Mouse (Mus musculus) lung, embryonic 15.5 days (tissue): ENCODE data around the gene Pafah1b3. TPM values are rescaled to one million over a fixed set of nuclear protein-coding genes. Genes with fewer than 3 reads are reported as not detected.
"Not testable (repeated sequence)": the region's sequence is repeated elsewhere in the genome, so short reads cannot be mapped to it uniquely, and the experiment has no call there.

Experiments
- ATAC-seq: fragments of 200-750 bp; cut with Nextera tagmentation; 2 replicates; pipeline ENCODE4 v1.8.0; 2017; ENCODE audit warnings: moderate number of reproducible peaks, borderline replicate concordance; ENCODE audit not compliant: low FRiP score, low TSS enrichment; ENCODE audit errors: extremely low read depth
- H3K27ac ChIP-seq: fragments of 300-500 bp; sonication (generic); 2 replicates; pipeline ENCODE4 v1.5.1; 2015; ENCODE audit warnings: moderate library complexity, mild to moderate bottlenecking, inconsistent platforms
- H3K27me3 ChIP-seq: fragments of 300-500 bp; sonication (generic); 2 replicates; pipeline ENCODE4 v1.6.1; 2015; ENCODE audit warnings: inconsistent platforms
- H3K36me3 ChIP-seq: fragments of 300-500 bp; sonication (generic); 2 replicates; pipeline ENCODE4 v1.6.1; 2015; ENCODE audit warnings: inconsistent platforms
- H3K4me1 ChIP-seq: fragments of 300-500 bp; sonication (generic); 2 replicates; pipeline ENCODE4 v1.6.1; 2015; ENCODE audit warnings: inconsistent platforms
- H3K4me2 ChIP-seq: fragments of 300-500 bp; sonication (generic); 2 replicates; pipeline ENCODE4 v1.6.1; 2015; ENCODE audit warnings: inconsistent platforms, mild to moderate bottlenecking, moderate library complexity
- H3K4me3 ChIP-seq: fragments of 300-500 bp; sonication (generic); 2 replicates; pipeline ENCODE4 v1.5.1; 2015; ENCODE audit warnings: mild to moderate bottlenecking, inconsistent platforms
- H3K9ac ChIP-seq: fragments of 300-500 bp; sonication (generic); 2 replicates; pipeline ENCODE4 v1.6.1; 2015; ENCODE audit warnings: inconsistent platforms
- H3K9me3 ChIP-seq: fragments of 300-500 bp; sonication (generic); 2 replicates; pipeline ENCODE4 v1.6.1; 2016; ENCODE audit warnings: inconsistent platforms
- WGBS: fragments of 180-500 bp; shearing (Covaris S2); methylation state at CpG from one replicate; pipeline ENCODE4 v1.1.7; 2015; 5-methylcytosine and 5-hydroxymethylcytosine counted together
- polyA plus RNA-seq: library from polyadenylated mRNA; unstranded; fragments of >200 nt; fragmentation: Nextera tagmentation; extraction: Ambion mirVana; gene quantifications from 2 replicates; pipeline ENCODE4 v1.2.1, GENCODE M21; 2015

The Pafah1b3 gene
- polyA plus RNA-seq = 174 and 183 TPM in 2 replicates

DNA sequence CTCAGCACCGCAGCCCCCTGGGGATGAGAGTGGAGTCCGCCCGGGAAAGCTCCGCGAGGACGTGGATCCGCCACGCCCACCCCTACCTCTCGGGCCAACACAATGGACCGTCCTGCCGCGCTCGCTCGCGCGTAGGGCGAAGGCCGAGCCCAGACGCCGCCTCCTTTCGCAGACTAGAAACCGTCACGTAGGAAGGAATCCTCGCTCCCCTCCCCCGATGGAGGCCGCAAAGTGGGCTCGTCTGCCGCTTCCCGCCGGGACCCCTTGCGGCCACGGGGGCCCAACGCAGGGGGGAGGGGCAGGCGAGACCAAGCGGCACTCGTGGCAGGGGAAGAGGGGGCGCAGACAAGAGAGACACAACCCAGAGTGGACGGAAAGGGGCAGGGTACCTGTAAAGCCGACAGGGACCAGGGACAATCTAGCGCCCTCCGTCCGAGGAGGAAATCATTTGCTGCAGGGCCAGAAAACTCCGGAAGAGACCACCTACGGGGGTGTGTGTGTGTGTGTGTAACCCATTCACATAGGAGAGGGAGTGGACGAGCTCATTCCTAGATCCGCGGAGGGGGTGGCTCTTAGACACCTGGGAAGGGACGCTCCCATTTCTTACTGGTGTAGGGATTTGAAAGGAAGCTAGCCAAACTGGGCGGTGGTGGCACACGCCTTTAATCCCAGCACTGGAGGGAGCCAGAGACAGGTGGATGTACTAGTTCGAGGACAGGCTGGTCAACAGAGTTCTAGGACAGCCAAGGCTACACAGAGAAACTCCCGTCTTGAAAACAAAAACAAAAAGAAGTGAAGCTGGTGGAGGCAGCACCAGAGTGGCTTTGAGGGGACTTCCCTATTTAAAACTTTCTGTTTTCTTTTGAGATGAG lies at the start of gene Pafah1b3:
Gene Pafah1b3 (minus strand): TSS at position 533 of the 872 bp plus-strand sequence.
- Histone ChIP-seq H3K4me1 (peaks cover 14% of the 10 kb centered on the region), H3K9ac (peak within 1 kb of the TSS; percentile 82), H3K36me3 (peaks cover 30% of the 10 kb centered on the region), H3K4me3 (peak within 1 kb of the TSS; percentile 69), H3K27me3 (no peaks in the 10 kb centered on the region), H3K27ac (peak within 1 kb of the TSS; percentile 96), H3K9me3 (no peaks in the 10 kb centered on the region), H3K4me2 (peak within 1 kb of the TSS; percentile 87)
- ATAC-seq = peak; percentile 91
- under 1% methylated on average over 48 of the region's 52 CpGs for WGBS

DNA sequence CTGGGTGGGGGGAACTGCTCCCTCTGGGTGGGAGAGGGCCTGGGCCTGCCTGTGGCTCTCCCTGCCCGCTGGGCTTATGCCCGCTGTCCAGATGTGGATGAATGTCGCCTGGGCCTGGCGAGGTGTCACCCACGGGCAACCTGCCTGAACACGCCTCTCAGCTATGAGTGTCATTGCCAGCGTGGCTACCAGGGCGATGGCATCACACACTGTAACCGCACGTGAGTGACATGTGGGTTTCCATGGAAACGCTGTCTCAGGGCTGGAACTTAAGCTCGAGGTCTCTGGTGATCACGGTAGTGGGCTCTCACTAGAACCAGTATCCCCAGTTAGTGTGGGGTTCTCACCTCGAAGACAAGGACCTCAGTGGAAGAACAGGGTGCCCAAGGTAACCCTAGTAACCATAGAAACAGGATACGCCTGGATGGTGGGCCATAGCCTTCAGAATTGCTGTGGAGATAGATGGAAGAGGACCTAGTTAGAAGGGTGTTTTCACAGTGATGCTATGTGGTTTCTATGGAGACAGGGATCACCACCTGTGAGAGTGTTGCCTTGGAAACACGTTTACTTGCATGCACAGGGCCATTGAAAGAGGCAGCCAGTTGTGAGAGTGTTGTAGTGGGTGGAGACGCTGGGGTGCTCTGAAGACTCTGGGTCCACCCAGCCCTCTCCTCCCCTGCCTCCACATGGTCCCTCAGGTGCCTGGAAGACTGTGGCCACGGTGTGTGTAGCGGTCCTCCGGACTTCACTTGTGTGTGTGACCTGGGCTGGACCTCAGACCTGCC lies 43.4 kb upstream of the Pafah1b3 start:
- Histone ChIP-seq H3K4me3 (no peak overlapping the region), H3K4me2 (no peak overlapping the region), H3K27ac (no peak overlapping the region), H3K9me3 (no peaks in the 10 kb centered on the region), H3K4me1 (no peaks in the 10 kb centered on the region), H3K27me3 (no peaks in the 10 kb centered on the region), H3K36me3 (peaks cover 11% of the 10 kb centered on the region; the same call in 1 of the 2 replicates), H3K9ac (no peak overlapping the region)
- 78% methylated on average over 20 of the region's 20 CpGs for WGBS
- ATAC-seq = no peak

DNA sequence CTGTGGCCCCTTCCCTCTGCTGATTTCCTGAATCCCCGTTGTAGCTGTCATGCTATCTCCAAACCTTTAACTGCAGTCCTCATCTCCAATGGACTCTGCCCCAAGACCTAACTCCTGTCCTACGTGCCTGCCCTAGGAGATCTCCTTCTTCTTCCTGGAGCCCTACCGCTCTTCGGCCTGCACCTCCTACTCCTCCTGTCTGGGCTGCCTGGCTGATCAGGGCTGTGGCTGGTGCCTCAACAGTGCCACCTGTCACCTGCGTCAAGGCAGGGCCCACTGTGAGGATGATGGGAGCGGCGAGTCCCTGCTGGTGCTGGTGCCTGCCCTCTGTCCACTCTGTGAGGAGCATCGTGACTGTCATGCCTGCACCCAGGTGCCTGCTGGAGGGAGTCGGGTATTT lies 41.5 kb upstream of the Pafah1b3 start:
- Histone ChIP-seq H3K4me3 (no peak overlapping the region), H3K36me3 (peaks cover 17% of the 10 kb centered on the region), H3K27ac (no peak overlapping the region), H3K4me2 (no peak overlapping the region), H3K27me3 (no peaks in the 10 kb centered on the region), H3K9ac (no peak overlapping the region), H3K4me1 (no peaks in the 10 kb centered on the region), H3K9me3 (no peaks in the 10 kb centered on the region)
- WGBS = 85% methylated on average over 9 of the region's 9 CpGs
- ATAC-seq = no peak

DNA sequence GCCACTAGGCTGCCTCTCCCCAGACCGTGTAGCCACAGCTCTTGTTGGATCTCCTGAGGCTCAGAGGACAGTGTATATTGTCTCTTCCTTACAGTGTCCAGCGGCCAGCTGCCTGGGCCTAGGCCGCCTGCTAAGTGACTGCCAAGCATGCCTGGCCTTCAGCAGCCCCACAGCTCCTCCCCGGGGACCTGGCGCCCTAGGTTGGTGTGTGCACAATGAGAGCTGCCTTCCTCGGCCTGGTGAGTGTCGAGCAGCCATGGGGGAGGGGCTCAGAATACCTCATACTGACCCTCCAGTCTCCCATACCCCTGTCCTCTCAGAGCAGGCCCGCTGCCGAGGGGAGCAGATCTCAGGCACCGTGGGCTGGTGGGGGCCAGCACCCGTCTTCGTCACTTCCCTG lies 36.7 kb upstream of the Pafah1b3 start:
- H3K27me3 ChIP-seq = no peaks in the 10 kb centered on the region
- H3K4me2 ChIP-seq = no peak overlapping the region
- ATAC-seq = no peak; the same call in 1 of the 2 replicates
- H3K4me1 ChIP-seq = no peaks in the 10 kb centered on the region
- WGBS = 79% methylated on average over 12 of the region's 12 CpGs
- H3K9ac ChIP-seq = no peak overlapping the region
- no peaks in the 10 kb centered on the region for H3K9me3 ChIP-seq
- no peak overlapping the region for H3K27ac ChIP-seq
- no peak overlapping the region for H3K4me3 ChIP-seq
- H3K36me3 ChIP-seq = peaks cover 30% of the 10 kb centered on the region

- Histone ChIP-seq H3K27me3 (no peaks in the 10 kb centered on the region), H3K9me3 (no peaks in the 10 kb centered on the region), H3K4me3 (no peak overlapping the region), H3K4me1 (no peaks in the 10 kb centered on the region), H3K9ac (no peak overlapping the region), H3K36me3 (peaks cover 30% of the 10 kb centered on the region), H3K27ac (no peak overlapping the region), H3K4me2 (no peak overlapping the region)
- WGBS = 43% methylated on average over 16 of the region's 16 CpGs
- ATAC-seq = peak; percentile 39
Measured at GRCm38 (mm10) chr7:25333596-25334307, 36.0 kb upstream of the Pafah1b3 start.

- Histone ChIP-seq H3K4me3 (no peak overlapping the region), H3K9ac (no peak overlapping the region), H3K4me2 (no peak overlapping the region), H3K9me3 (no peaks in the 10 kb centered on the region), H3K27me3 (no peaks in the 10 kb centered on the region), H3K36me3 (peaks cover 15% of the 10 kb centered on the region; the same call in 1 of the 2 replicates), H3K27ac (no peak overlapping the region), H3K4me1 (peaks cover 13% of the 10 kb centered on the region)
- WGBS = 68% methylated on average over 8 of the region's 8 CpGs
- no peak for ATAC-seq
Measured at GRCm38 (mm10) chr7:25326233-25326632, 28.4 kb upstream of the Pafah1b3 start.

DNA sequence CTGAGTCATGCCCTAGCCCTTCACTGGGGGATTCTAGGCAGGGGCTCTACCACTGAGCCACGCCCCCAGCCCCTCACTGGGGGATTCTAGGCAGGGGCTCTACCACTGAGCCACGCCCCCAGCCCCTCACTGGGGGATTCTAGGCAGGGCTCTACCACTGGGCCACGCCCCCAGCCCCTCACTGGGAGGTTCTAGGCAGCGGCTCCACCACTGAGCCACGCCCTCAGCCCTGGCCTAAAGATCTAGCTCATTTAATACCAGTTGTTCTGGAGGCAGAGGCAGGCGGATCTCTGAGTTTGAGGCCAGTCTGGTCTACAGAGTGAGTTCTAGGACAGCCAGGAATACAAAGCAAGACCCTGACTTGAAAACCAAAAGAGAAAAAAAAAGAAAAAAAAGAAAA lies 27.6 kb upstream of the Pafah1b3 start:
- H3K4me1 ChIP-seq = peaks cover 14% of the 10 kb centered on the region
- not testable (repeated sequence) for H3K27me3 ChIP-seq, H3K9me3 ChIP-seq, H3K27ac ChIP-seq, H3K9ac ChIP-seq, ATAC-seq, H3K36me3 ChIP-seq, H3K4me2 ChIP-seq, H3K4me3 ChIP-seq
- WGBS = 83% methylated on average over 6 of the region's 6 CpGs

GRCm38 (mm10) chr7:25323219-25323618 lies 25.4 kb upstream of the Pafah1b3 start:
- no peak for ATAC-seq

DNA sequence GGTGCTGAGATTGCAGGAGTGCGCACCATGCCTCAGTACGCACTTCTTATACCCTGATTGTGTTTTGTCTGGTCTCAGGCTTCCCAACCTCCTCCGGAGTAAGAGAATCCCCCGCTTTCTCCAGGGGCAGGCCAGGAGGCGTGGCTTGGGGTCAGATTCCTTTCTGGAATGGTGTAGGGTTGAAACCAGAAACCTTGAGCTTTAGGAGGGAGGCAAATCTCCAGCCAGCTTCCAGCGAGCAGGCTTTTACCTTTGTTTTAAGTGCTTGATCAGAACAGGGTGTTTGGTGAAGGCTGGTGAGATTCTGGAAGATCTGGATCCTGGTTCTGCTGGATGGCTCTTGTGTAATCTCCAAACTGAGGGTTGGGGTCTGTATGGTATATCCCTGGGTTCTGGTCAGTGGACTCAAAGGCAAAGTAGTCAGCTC lies 24.3 kb upstream of the Pafah1b3 start:
- 6% methylated on average over 6 of the region's 6 CpGs for WGBS
- Histone ChIP-seq H3K4me3 (peak overlapping the region; percentile 11; the same call in 1 of the 2 replicates), H3K4me1 (peaks cover 21% of the 10 kb centered on the region), H3K27me3 (no peaks in the 10 kb centered on the region), H3K27ac (peak overlapping the region; percentile 86), H3K9me3 (no peaks in the 10 kb centered on the region), H3K36me3 (no peaks in the 10 kb centered on the region), H3K4me2 (peak overlapping the region; percentile 29), H3K9ac (no peak overlapping the region)
- ATAC-seq = peak; percentile 86

More at GRCm38 (mm10) chr7:25323219-25323618, 25.4 kb upstream of the Pafah1b3 start:
- Histone ChIP-seq H3K36me3 (no peaks in the 10 kb centered on the region), H3K27ac (no peak overlapping the region), H3K4me2 (no peak overlapping the region), H3K4me3 (no peak overlapping the region), H3K27me3 (no peaks in the 10 kb centered on the region), H3K4me1 (peaks cover 14% of the 10 kb centered on the region), H3K9me3 (no peaks in the 10 kb centered on the region), H3K9ac (no peak overlapping the region)
- 85% methylated on average over 2 of the region's 2 CpGs for WGBS

GRCm38 (mm10) chr7:25317446-25317999 lies 19.7 kb upstream of the Pafah1b3 start:
- 8% methylated on average over 21 of the region's 21 CpGs for WGBS
- ATAC-seq = no peak
- Histone ChIP-seq H3K27ac (peak overlapping the region; percentile 89), H3K4me1 (peaks cover 36% of the 10 kb centered on the region), H3K9ac (peak overlapping the region; percentile 53), H3K36me3 (no peaks in the 10 kb centered on the region), H3K27me3 (peaks cover 34% of the 10 kb centered on the region), H3K9me3 (no peaks in the 10 kb centered on the region), H3K4me2 (peak overlapping the region; percentile 95), H3K4me3 (peak overlapping the region; percentile 62)
